Mouse (Mus musculus) heart, adult 2 months (tissue): ENCODE results near the gene Atg2a. TPM values are rescaled to one million over a fixed set of nuclear protein-coding genes. Genes with fewer than 3 reads are reported as not detected.
"Not testable (repeated sequence)": the region's sequence is repeated elsewhere in the genome, so short reads cannot be mapped to it uniquely, and the experiment has no call there.

Experiments used
- DNase-seq, 2 experiments: peaks; one replicate each; pipeline ENCODE4 v3.0.0; 2021
- H3K27ac ChIP-seq: fragments of 200-600 bp; 2 replicates; pipeline ENCODE4 v1.8.1; 2022
- H3K27me3 ChIP-seq: fragments of 200-500 bp; 2 replicates; pipeline ENCODE4 v1.6.1; 2012; ENCODE audit warnings: mild to moderate bottlenecking, low read length, inconsistent platforms, mixed read lengths; ENCODE audit not compliant: control insufficient read depth, insufficient read depth
- H3K36me3 ChIP-seq: fragments of 200-500 bp; 2 replicates; pipeline ENCODE4 v1.6.1; 2012; ENCODE audit warnings: low read length, inconsistent platforms; ENCODE audit not compliant: control insufficient read depth, insufficient read depth
- H3K4me1 ChIP-seq: fragments of 200-500 bp; 2 replicates; pipeline ENCODE4 v1.6.1; 2011; ENCODE audit warnings: low read length; ENCODE audit not compliant: control insufficient read depth, insufficient read depth
- H3K4me3 ChIP-seq: fragments of 200-600 bp; 2 replicates; pipeline ENCODE4 v1.8.1; 2022
- H3K79me2 ChIP-seq: fragments of 200-500 bp; replicated peaks from 2 replicates; pipeline ENCODE4 v1.6.1; 2012; ENCODE audit warnings: mild to moderate bottlenecking, inconsistent platforms, low read length, moderate library complexity, mixed read lengths; ENCODE audit not compliant: control insufficient read depth, insufficient read depth
- H3K9ac ChIP-seq: fragments of 200-500 bp; 2 replicates; pipeline ENCODE4 v1.6.1; 2012; ENCODE audit warnings: low read depth, mild to moderate bottlenecking, control low read depth, inconsistent platforms, low read length, mixed read lengths
- CTCF ChIP-seq: fragments of 200-600 bp; IDR thresholded peaks from 2 replicates; pipeline ENCODE4 v1.8.1; 2022; ENCODE audit warnings: antibody characterized with exemption, mild to moderate bottlenecking, moderate library complexity
- EP300 ChIP-seq: fragments of 200-500 bp; IDR thresholded peaks from 2 replicates; pipeline ENCODE4 v1.6.1; 2011; ENCODE audit warnings: low read depth, low read length, control low read depth; ENCODE audit not compliant: insufficient read depth
- POLR2A ChIP-seq: fragments of 200-500 bp; IDR thresholded peaks from 2 replicates; pipeline ENCODE4 v1.6.1; 2011; ENCODE audit warnings: mild to moderate bottlenecking, low read depth, low read length, control low read depth; ENCODE audit not compliant: insufficient read depth
- WGBS: fragments of 180-500 bp; shearing (Covaris S2); methylation state at CpG from one replicate; pipeline ENCODE4 v1.1.7; 2018; 5-methylcytosine and 5-hydroxymethylcytosine counted together
- intact Hi-C: fragments of 180-260 bp; cut with DNase I; formaldehyde crosslinking; loops from one replicate; pipeline ENCODE4 v1.15.1; 2025
- polyA plus RNA-seq: library from polyadenylated mRNA; depleted of rRNA; stranded (reverse); fragments of >200 nt; gene quantifications from 2 replicates; pipeline ENCODE4 v1.2.3, GENCODE M21; 2012
- total RNA-seq, 2 experiments: library from RNA; stranded (reverse); gene quantifications; 2 replicates each; pipeline ENCODE4 v1.2.3; 2021

The Atg2a gene
- total and polyA plus RNA-seq, 3 experiments: 20.5 to 26.3 (median 24.5) TPM

DNA sequence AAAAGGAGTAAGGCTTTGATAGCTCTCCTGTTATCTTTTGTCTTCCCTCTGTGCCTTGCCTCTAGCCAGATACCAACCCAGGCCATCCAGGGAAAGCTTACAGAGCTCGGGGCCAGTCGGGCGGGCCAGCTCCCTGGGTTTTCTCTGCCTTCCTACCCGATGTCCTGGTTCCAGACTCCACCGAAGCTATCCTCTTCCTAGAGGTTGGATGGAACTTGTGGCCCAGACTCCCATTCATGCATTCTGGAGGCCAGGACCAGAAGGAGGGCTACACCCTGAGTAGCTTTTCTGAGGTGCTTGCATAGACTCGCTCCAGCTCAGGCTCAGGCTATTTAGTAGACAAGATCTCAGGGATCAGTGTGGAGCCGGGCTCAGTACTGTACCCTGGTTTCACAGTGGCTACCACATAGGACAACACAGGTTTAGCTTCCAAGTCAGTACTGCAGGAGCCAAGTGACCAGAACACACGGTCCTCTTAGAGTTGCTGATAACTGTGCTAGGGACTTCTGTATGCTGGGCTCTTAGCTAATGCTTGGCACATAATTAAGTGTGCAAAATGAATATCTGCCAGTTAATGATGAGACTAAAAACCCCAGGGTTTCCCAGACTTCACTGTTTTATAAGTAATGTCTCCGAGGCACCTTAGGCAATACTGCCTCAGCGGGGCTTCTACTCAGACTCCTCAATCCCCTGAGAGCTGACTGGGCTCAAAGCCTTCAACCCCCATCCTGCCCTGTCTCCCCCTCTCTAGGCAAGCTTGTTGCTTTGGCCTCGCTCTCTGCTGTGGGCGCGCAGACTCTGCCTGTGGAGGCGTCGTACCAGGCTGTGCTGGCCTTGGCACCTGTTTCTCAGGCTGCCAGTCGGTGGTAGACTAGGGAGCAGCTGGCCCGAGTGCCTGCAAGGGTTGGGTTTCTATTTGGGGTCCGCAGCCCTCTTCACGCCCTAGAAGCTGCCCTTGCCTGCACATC, 45.2 kb downstream of the Atg2a start:
- peaks cover 11% of the 10 kb centered on the region for H3K79me2 ChIP-seq
- H3K4me3 ChIP-seq: peak overlapping the region; percentile 28
- H3K27me3 ChIP-seq: no peaks in the 10 kb centered on the region
- peak; percentile 71 to 75 for DNase-seq
- H3K4me1 ChIP-seq: peaks cover 59% of the 10 kb centered on the region
- peaks cover 69% of the 10 kb centered on the region for H3K36me3 ChIP-seq
- intact Hi-C loops: no loop called here
- TF ChIP-seq POLR2A (peak; percentile 32; the same call in 1 of the 2 replicates), CTCF (no peak), EP300 (peak; percentile 68; the same call in 1 of the 2 replicates)
- peak overlapping the region; percentile 55 for H3K9ac ChIP-seq
- peak overlapping the region; percentile 91 for H3K27ac ChIP-seq
- WGBS: 33% methylated on average over 19 of the region's 19 CpGs

DNA sequence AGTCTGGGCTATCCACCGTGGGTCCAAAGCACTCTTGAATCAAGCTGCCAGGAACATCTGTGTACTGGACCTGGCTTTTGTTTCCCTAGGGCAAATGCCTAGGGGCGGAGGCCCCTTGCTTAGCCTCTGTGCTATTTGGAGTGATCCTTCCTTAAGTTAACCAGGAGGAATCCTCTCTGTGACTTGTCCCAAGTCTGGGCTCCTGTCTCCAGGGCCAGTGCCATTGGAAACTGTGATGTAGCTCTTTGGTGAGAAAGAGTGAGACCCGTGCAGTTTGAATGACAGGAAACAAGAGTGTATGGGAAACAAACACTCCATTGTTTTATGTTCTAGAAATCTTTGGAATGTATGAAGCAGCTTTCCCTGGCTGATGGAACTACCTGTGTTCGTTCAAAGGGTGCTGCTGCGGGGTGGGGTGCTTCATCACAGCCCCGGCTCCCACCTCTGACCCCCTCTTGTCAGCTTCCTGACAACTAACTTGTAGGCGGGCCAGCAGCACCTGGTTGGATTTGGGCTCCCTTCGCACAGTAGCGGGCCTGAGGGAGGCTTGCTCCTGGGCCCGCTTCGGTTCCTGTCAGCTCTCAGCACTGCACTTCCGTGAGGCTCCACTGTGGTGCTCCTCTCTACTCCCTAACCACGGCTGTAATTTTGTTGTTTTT, 46.9 kb downstream of the Atg2a start:
- peak overlapping the region; percentile 30; the same call in 1 of the 2 replicates for H3K9ac ChIP-seq
- peak; percentile 64 to 72 for DNase-seq
- H3K27me3 ChIP-seq: no peaks in the 10 kb centered on the region
- intact Hi-C loops: loop anchor here (1.0 kb wide), 1 partner anchor 12 kb away; no protein-coding TSS in a partner anchor
- peak; percentile 22; the same call in 1 of the 2 replicates for TF ChIP-seq CTCF
- TF ChIP-seq EP300: 0 out of 2 replicates have a peak, but pooled peaks have one; percentile 59
- TF ChIP-seq POLR2A: 0 out of 2 replicates have a peak, but pooled peaks have one; percentile 10
- H3K79me2 ChIP-seq: peaks cover 11% of the 10 kb centered on the region
- WGBS: 39% methylated on average over 13 of the region's 13 CpGs
- peaks cover 62% of the 10 kb centered on the region for H3K36me3 ChIP-seq
- peak overlapping the region; percentile 91 for H3K27ac ChIP-seq
- no peak overlapping the region for H3K4me3 ChIP-seq
- peaks cover 70% of the 10 kb centered on the region for H3K4me1 ChIP-seq

DNA sequence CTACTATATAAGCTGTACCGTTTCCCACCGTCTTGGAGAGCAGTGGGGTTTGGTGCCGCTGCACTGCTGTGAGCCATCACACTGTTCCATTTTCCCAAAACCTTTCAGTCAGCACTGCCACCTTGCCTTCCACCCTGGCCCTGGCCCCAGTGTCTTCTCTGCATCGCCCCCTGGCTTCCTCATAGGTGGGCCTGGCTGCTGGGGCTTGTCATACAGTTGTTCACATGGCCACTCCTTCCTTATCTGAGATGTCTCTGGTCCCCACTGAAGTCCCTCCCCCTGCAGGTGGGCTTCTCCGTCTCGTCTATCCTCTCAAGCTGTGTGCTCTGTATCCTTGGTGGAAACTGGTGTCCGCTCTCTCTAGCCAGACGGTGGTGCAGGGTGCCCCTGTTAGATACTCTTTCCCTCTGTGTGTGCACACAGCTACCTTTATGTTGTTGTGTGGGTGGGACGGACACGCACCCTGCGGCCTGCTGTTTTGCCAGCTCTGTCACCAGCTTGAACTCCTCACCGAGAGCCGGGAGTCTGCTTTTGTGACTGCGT, 48.3 kb downstream of the Atg2a start:
- 0 out of 2 replicates have a peak overlapping the region, but pooled peaks have one; percentile 10 for H3K9ac ChIP-seq
- TF ChIP-seq POLR2A (no peak), CTCF (peak; percentile 26), EP300 (no peak)
- 88% methylated on average over 14 of the region's 14 CpGs for whole genome bisulfite sequencing
- no peak for DNase-seq
- peaks cover 56% of the 10 kb centered on the region for H3K36me3 ChIP-seq
- peaks cover 11% of the 10 kb centered on the region; the same call in 1 of the 2 replicates for H3K79me2 ChIP-seq
- intact Hi-C loops: no loop called here
- peak overlapping the region; percentile 91 for H3K27ac ChIP-seq
- no peaks in the 10 kb centered on the region for H3K27me3 ChIP-seq
- peaks cover 66% of the 10 kb centered on the region for H3K4me1 ChIP-seq
- H3K4me3 ChIP-seq: no peak overlapping the region

DNA sequence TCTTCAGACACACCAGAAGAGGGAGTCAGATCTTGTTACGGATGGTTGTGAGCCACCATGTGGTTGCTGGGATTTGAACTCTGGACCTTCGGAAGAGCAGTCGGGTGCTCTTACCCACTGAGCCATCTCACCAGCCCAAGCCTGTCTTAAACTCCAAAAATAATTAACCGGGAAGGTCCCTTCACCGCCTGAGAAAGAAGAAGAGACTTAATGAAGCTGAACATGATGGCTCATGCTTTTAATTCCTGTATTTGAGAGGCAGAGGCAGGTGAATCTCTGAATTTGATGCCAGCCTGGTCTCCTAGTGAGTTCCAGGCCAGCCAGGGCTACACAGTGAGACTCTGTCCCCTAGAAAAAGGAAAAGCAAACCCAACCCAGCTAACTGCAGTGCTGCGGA, 49.2 kb downstream of the Atg2a start:
- Histone ChIP-seq H3K27ac (peak overlapping the region; percentile 91), H3K36me3 (peaks cover 53% of the 10 kb centered on the region), H3K79me2 (peaks cover 11% of the 10 kb centered on the region; the same call in 1 of the 2 replicates), H3K4me1 (peaks cover 64% of the 10 kb centered on the region), H3K9ac (0 out of 2 replicates have a peak overlapping the region, but pooled peaks have one; percentile 27), H3K4me3 (peak overlapping the region; percentile 24; the same call in 1 of the 2 replicates)
- intact Hi-C loops, DNase-seq, H3K27me3 ChIP-seq: not testable (repeated sequence)
- 81% methylated on average over 6 of the region's 6 CpGs for WGBS

GRCm38 (mm10) chr19:6291117-6291781, 49.8 kb downstream of the Atg2a start:
- intact Hi-C loops: no loop called here
- peak; percentile 72 to 78 for DNase-seq
- Histone ChIP-seq H3K9ac (peak overlapping the region; percentile 55), H3K27ac (peak overlapping the region; percentile 87), H3K79me2 (peaks cover 11% of the 10 kb centered on the region), H3K4me3 (peak overlapping the region; percentile 24; the same call in 1 of the 2 replicates), H3K36me3 (peaks cover 54% of the 10 kb centered on the region), H3K27me3 (no peaks in the 10 kb centered on the region), H3K4me1 (peaks cover 63% of the 10 kb centered on the region)
- TF ChIP-seq EP300: no peak
- peak; percentile 39 for TF ChIP-seq CTCF
- TF ChIP-seq POLR2A: 0 out of 2 replicates have a peak, but pooled peaks have one; percentile 44
- WGBS: 25% methylated on average over 10 of the region's 10 CpGs
